Mouse (Mus musculus): Measurements from ENCODE around the gene Itpr1.

- TF ChIP-seq CTCF (IDR thresholded peaks at IDR 0.05; ENCODE audit: insufficient read depth, low read depth, low read length), result no peak
- 0 out of 2 replicates have a peak, but pooled peaks have one; percentile 25 for TF ChIP-seq POLR2A (IDR thresholded peaks at IDR 0.05; ENCODE audit: insufficient read depth, low read depth, low read length)
Observed at GRCm38 (mm10) chr6:108571042-108571590, 358.2 kb downstream of the Itpr1 start.

Data from olfactory bulb, adult 2 months (tissue).